Mouse (Mus musculus) macrophage (primary cell): ENCODE results near the gene Gm11060. TPM values are rescaled to one million over a fixed set of nuclear protein-coding genes. Genes with fewer than 3 reads are reported as not detected.

Source experiments
- H3K27ac ChIP-seq: fragments of 350-480 bp; formaldehyde crosslinking; 2 replicates; pipeline ENCODE4 v1.9.0; 2021
- H3K36me3 ChIP-seq: fragments of 350-480 bp; formaldehyde crosslinking; 2 replicates; pipeline ENCODE4 v1.9.0; 2021; ENCODE audit errors: inconsistent target
- H3K4me3 ChIP-seq: fragments of 350-480 bp; formaldehyde crosslinking; 2 replicates; pipeline ENCODE4 v1.9.0; 2021; ENCODE audit errors: inconsistent target
- H3K79me2 ChIP-seq: fragments of 350-480 bp; formaldehyde crosslinking; 2 replicates; pipeline ENCODE4 v1.9.0; 2021; ENCODE audit errors: inconsistent target
- WGBS: methylation state at CpG from one replicate; pipeline ENCODE4 v1.1.7; 2026; ENCODE audit warnings: inconsistent platforms; ENCODE audit not compliant: missing documents; 5-methylcytosine and 5-hydroxymethylcytosine counted together
- polyA plus RNA-seq: library from polyadenylated mRNA; stranded (reverse); fragments of 250-400 nt; gene quantifications from 3 replicates; pipeline ENCODE4 v1.2.4, GENCODE M21; 2018; ENCODE audit warnings: inconsistent platforms

Gene Gm11060
- polyA plus RNA-seq, 1 experiment from 2014 or later, result not detected

DNA sequence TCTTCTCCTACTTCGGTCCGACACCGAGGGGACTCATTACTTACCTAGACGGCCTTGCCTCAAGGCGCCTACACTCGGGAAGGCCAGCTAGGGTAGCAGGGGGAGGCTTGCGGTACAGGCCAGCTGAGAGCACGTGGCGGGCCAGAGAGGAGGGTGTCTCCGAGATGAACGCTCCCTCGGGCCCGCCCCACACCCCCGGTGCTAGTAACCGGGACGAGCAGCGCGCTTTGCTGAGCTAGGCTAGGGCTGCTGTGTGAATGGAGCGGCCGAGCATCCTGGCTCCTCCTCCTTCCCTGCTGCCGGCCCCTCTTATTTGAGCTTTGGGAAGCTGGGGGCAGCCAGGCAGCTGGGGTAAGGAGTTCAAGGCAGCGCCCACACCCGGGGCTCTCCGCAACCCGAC lies 34.5 kb downstream of the Gm11060 start, which contains the start of gene Wt1:
Gene Wt1 (plus strand): TSS at position 251 of the 400 bp plus-strand sequence.
- Histone ChIP-seq H3K36me3 (no peaks in the 10 kb centered on the region), H3K27ac (no peak within 1 kb of the TSS), H3K79me2 (no peaks in the 10 kb centered on the region), H3K4me3 (no peak within 1 kb of the TSS)
- 4% methylated on average over 21 of the region's 25 CpGs for WGBS

DNA sequence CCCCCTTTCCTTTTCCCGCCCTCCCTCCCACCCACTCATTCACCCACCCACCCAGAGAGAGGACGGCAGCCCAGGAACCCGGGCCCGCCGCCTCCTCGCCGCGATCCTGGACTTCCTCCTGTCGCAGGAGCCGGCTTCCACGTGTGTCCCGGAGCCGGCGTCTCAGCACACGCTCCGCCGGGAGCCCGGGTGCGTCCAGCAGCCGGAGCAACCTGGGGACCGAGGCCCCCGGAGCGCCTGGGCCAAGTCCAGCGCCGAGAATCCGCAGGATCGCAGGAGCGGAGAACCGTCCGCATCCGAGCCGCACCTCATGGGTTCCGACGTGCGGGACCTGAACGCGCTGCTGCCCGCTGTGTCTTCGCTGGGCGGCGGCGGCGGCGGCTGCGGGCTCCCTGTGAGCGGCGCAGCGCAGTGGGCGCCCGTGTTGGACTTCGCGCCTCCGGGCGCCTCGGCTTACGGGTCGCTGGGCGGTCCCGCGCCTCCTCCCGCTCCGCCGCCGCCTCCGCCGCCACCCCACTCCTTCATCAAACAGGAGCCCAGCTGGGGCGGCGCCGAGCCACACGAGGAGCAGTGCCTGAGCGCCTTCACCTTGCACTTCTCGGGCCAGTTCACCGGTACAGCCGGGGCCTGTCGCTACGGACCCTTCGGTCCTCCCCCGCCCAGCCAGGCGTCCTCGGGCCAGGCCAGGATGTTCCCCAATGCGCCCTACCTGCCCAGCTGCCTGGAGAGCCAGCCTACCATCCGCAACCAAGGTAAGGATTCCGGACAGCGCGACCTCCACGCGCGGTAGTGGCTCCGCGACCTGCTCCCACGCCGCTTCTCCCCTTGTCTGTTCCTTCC lies 35.1 kb downstream of the Gm11060 start:
- no peak overlapping the region for H3K27ac ChIP-seq
- 4% methylated on average over 88 of the region's 92 CpGs for WGBS
- no peak overlapping the region for H3K4me3 ChIP-seq
- H3K79me2 ChIP-seq, result no peaks in the 10 kb centered on the region
- no peaks in the 10 kb centered on the region for H3K36me3 ChIP-seq

DNA sequence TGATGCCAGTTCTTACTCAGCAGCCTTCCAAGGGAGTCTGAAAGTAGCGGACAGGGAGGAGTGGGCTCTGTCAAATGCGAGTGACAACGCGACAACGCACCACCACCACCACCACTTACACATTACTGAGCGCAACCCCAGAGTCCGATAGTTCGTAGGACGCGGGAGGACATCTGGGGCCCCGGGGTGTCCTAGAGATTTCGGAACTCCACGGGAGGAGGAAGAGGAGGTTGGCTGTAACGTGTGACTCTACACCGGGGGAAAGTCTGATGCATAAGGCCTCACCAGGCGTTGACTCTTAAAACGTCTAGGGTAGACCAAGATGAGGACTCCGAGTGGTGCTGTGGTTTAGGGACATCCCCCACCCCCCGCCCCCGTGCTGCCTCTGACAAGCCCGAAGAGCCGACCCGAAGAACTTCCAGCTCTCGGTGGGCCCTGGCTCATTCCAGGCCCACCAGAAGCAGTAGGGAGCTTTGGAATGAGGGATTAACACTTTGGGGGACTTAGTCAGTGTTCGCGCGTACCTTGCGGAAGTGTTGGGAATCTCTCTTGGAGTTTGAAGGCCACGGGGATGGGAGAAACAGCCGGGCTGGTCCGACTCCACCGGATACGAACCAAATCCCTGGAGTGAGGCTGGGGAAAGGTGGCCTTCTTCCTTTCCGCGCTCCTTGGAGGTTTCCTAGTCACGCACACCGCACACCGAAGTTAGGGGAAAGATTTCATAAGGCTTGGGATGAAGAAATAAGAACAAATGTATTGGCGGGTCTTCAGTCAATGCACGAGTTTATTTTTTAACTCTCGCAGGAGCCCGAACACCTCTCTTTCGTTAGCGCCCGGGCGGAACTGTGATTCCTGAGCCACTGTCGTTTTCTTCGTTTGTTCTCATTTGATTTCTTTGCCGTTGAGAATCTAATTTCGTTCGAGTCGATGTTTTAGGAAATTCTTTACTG lies 36.0 kb downstream of the Gm11060 start:
- Histone ChIP-seq H3K27ac (no peak overlapping the region), H3K79me2 (no peaks in the 10 kb centered on the region), H3K36me3 (no peaks in the 10 kb centered on the region), H3K4me3 (no peak overlapping the region)
- 6% methylated on average over 52 of the region's 52 CpGs for WGBS

DNA sequence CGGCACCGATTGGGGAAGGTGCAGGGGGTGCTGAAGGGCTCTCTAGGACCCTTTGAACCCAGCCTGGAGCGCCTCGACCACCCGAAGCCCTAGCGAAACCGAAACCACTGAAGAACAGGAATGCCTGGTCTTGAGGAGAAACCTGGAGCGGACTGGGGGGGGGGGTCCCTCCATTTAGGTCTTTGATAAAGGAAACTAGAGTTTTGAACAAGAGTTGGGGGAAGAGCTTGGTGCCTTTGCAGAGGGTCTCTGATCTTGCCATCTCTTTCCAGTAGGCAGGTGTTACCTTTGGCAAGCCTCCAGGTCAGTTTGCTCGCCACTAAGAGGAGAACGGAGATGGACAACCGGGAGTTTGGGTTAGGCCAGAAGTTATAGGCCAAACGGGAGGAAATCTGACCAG lies 36.7 kb downstream of the Gm11060 start:
- H3K4me3 ChIP-seq, result no peak overlapping the region
- H3K79me2 ChIP-seq, result no peaks in the 10 kb centered on the region
- 14% methylated on average over 12 of the region's 12 CpGs for whole genome bisulfite sequencing
- no peaks in the 10 kb centered on the region for H3K36me3 ChIP-seq
- no peak overlapping the region for H3K27ac ChIP-seq

DNA sequence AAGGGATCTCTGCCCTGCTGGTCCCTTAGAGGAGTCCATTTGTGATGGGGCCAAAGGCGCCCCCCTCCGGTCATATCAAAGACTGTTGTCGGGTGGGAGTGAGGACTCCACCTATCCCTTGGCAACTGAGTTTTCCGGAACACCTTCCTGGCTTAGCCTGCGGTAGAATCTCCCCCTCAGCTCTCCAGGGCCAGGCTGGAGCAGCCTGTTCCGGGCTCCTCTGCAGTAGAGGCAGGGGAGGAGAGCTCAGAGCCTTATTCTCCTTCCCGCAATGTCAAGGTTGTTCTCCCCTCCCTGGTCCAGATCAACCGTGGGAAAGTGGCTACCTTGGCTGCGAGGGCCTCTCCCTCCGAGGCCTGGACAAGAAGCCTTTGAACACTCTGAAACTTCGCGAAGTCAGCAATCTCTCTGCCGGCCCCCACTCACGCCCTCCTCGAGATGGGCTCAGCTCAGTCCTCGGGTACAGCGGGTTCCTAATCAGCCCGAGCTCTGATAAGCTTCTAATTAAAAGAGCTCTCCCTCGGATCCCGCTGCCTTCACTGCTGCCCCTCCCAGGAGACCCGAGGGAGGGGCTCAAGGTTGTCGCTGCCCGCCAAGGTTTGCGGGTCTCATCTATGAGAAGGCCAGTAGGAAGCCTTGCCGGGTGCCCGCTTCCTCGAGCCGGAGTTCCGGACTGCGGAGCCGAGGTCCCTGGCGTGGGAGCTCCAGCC lies 38.7 kb downstream of the Gm11060 start:
- WGBS, result 5% methylated on average over 31 of the region's 32 CpGs
- Histone ChIP-seq H3K27ac (no peak overlapping the region), H3K79me2 (no peaks in the 10 kb centered on the region), H3K36me3 (no peaks in the 10 kb centered on the region), H3K4me3 (no peak overlapping the region)

DNA sequence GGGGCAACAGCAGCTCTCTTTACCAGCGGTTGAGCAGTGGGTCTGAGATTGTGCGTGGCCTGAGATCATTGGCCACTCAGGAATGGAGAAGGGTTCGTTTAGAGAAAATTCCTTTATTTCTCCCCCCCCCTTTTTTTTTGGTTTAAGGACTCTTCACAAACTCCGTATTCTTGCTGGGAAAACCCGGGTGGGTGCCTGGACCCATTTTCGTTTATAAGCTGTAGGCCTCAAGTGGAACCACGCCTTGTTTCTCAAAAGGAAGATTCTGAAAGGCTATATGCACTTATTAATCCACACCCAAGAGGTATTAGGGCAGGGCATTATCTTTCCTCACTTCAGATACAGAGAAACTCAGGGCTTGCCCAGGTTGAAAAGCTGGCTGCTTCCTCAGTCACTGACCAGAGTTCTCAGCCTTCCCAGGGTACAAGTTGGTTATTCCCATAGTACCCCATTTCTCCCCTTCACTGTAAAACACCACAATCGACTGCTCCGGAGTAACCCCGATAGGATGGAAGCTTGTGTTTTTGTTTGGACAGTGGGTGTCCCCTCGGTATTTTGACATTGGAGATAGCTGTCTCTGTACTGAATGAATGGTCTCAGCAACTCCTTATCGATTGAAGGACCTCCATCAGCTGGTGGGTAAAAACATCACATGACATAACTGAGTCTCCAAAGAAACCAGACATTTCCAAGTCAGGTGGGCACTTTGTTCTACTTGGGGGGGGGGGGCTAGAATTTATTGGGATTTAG lies 39.4 kb downstream of the Gm11060 start:
- H3K4me3 ChIP-seq, result no peak overlapping the region
- no peaks in the 10 kb centered on the region for H3K79me2 ChIP-seq
- H3K27ac ChIP-seq, result no peak overlapping the region
- WGBS, result 8% methylated on average over 12 of the region's 12 CpGs
- H3K36me3 ChIP-seq, result no peaks in the 10 kb centered on the region

DNA sequence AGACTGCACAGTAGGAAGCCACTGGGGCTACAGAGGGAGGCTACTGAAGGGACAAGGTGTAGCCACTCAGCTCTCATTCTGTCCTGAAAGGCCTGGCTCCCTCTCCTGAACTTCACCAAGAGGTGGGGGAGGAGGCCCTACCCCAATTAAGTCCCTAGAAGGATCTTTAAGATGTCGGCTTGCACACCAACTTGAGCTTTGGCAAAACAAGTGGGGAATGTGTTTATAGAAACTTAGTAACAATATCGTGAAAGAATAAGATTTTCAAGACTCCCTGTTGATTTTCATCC lies 39.9 kb downstream of the Gm11060 start:
- H3K79me2 ChIP-seq, result no peaks in the 10 kb centered on the region
- H3K4me3 ChIP-seq, result no peak overlapping the region
- H3K27ac ChIP-seq, result no peak overlapping the region
- 4% methylated on average over 2 of the region's 2 CpGs for WGBS
- H3K36me3 ChIP-seq, result no peaks in the 10 kb centered on the region

DNA sequence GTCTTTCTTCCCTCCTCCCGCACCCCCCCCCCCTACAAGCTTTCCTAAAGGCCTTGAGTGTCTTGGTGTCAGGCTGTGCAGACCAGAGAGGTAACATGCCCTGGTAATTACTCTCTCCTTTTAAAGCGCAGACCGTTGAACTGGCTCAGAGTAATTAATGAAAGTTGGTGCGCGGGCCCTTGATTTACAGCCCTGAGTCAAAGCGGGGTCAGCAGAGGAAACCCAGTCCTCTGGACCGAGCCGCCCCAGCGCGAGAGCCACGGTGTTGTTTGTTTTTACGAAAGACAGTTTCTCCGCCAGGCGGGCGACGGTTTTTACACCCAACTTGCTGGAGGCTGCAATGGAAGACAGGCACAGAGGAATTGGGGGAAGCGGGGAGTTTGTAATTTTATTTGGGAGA lies 40.5 kb downstream of the Gm11060 start:
- Histone ChIP-seq H3K36me3 (no peaks in the 10 kb centered on the region), H3K79me2 (no peaks in the 10 kb centered on the region), H3K27ac (no peak overlapping the region), H3K4me3 (no peak overlapping the region)
- 5% methylated on average over 16 of the region's 17 CpGs for WGBS

DNA sequence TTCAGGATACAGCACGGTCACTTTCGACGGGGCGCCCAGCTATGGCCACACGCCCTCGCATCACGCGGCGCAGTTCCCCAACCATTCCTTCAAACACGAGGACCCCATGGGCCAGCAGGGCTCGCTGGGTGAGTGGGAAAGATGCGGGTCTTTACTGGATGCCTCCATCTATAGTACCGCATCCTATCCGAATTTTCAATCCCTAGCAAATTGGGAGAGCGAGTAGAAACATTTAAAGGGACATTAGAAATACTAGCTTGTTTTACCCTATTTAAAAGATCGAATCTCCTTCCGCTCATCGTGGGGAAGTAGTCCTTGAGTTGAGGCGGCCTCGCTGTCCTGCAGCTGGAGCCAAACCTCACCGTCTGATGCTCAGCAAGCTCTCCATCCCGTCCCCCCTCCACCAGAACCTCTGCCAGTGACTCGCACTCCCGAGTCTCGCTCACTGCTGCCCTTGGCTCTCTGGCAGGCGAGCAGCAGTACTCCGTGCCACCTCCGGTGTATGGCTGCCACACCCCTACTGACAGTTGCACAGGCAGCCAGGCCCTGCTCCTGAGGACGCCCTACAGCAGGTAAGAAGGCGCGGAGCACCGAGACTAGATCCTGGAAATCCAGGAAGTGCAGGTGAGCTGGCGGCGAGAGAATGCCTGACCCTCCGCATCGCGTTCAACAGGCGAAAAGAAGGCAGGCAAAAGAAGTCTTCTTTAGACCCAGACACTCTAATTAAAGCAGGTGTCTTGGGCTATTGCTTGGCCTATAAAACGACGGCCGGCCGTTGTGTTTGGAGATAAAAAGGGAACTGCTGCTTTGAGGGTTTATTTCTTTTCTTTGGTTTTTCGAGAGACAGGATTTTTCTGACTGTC lies 41.3 kb downstream of the Gm11060 start:
- no peak overlapping the region for H3K4me3 ChIP-seq
- H3K36me3 ChIP-seq, result no peaks in the 10 kb centered on the region
- no peak overlapping the region for H3K27ac ChIP-seq
- 6% methylated on average over 43 of the region's 43 CpGs for WGBS
- H3K79me2 ChIP-seq, result no peaks in the 10 kb centered on the region

DNA sequence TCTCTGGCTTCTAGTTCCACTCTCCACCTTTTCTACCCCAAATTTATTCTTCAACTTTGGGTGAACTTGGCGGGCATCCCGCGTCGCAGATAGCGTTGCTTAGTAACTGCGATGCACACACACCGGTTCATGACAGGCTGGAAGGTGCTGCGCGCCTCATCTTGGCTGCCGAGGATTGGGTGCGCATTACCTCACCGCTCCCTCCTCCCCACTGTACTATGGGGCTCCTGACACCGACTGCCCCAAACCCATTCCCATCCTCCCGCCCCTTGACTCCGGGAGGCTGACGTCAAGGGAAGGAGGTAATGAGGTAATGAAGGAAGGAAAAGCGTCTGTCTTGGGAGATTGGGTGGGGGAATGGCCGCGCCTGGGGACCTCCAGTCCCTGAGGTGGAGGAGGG lies 42.5 kb downstream of the Gm11060 start:
- Histone ChIP-seq H3K36me3 (no peaks in the 10 kb centered on the region), H3K79me2 (no peaks in the 10 kb centered on the region), H3K27ac (no peak overlapping the region), H3K4me3 (no peak overlapping the region)
- WGBS, result 3% methylated on average over 19 of the region's 19 CpGs

DNA sequence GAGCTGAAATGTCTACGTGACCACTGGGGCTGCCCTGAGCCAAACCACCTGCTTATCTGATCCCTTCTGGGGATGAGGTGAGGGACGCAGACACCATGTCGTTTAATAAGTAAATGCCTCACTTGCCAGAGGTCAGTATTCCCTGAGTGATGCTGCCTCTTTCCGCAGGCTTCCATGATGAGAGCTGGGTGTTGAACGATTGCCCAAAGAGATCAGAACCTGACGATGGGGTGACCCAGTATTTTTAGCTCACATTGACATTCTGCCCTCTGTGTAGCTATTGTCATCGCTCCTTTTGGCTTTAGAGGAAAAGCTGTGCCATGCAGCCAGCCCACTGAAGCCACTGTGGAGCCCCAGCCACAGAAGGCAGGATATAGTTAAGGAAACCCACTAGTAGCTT lies 47.7 kb downstream of the Gm11060 start:
- H3K27ac ChIP-seq, result no peak overlapping the region
- 67% methylated on average over 7 of the region's 7 CpGs for WGBS

DNA sequence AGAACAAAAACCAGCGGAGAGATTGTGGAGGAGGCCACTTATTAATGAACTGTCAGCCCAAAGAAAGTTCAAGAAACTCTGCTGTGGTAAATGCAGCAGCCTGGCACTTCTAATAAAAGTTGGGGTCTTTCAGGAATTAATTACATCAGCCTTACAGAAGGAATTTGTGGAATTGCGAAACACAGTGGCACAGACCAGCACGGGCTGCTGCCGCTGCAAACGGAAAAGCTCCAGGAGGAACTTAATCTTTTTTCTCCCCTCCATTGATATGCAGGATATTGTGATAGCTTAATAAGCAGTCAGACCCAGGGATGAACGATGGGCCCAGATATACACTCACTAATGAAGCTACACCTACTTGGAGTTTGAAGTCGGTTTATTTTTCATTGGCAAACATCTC lies 49.6 kb downstream of the Gm11060 start:
- Histone ChIP-seq H3K4me3 (no peak overlapping the region), H3K27ac (no peak overlapping the region), H3K79me2 (no peaks in the 10 kb centered on the region), H3K36me3 (no peaks in the 10 kb centered on the region)
- WGBS, result 57% methylated on average over 7 of the region's 7 CpGs

More for the DNA sequence above, 47.7 kb downstream of the Gm11060 start:
- Histone ChIP-seq H3K36me3 (no peaks in the 10 kb centered on the region), H3K4me3 (no peak overlapping the region), H3K79me2 (no peaks in the 10 kb centered on the region)
